Mouse (Mus musculus): ENCODE measurements around the gene Nuak1.

Gene Nuak1

DNA sequence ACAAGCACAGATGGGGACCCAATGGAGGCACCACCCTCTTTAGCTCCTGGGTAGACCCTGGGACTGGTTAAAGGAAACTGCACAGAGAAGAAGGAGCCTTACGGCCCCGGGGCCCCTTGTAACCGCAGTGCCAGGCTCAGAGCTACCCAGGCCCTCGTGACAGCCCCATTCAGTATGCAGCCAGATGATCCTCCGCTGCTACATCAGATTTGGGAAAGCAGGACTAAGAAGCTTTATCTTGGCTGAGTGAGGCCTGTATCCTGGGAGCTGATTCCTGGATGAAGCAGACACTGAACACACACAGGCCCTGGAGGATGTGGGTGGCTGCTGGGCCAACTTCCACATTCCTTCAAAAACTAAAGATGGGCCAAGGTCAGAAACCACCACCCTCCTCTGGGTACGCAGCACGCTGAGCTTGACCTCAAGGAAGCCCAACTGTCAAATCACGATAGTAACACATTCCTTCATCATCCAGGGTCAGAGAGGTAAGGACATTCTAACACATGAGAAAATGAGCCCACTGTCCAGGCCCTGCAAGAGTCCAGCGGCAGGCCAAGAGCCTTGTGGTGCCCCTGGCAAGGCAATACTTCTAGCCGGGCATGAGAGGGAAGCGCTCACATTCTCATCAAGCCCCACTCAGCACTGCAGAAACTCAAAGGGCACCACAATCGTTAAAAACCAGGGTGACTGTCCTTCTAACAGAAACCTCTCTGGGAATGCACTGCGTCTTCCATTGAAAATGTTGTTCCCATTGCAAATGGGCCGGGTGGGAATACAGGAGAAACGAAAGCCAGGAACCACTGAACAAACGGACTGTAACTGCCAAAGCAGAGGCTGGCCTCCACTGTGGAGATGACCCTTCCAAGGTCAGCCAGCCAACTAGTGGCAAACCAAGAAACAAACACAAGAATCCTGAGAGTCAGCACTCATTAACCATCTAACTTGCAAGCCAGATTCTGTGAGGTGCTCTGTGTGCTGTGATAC, 29.0 kb downstream of the Nuak1 start:
- no peak for DNase-seq (ENCODE audit: low read depth, low spot score)

GRCm38 (mm10) chr10:84408965-84409660, 31.3 kb downstream of the Nuak1 start:
- no peak for DNase-seq (ENCODE audit: low read depth, low spot score)

DNA sequence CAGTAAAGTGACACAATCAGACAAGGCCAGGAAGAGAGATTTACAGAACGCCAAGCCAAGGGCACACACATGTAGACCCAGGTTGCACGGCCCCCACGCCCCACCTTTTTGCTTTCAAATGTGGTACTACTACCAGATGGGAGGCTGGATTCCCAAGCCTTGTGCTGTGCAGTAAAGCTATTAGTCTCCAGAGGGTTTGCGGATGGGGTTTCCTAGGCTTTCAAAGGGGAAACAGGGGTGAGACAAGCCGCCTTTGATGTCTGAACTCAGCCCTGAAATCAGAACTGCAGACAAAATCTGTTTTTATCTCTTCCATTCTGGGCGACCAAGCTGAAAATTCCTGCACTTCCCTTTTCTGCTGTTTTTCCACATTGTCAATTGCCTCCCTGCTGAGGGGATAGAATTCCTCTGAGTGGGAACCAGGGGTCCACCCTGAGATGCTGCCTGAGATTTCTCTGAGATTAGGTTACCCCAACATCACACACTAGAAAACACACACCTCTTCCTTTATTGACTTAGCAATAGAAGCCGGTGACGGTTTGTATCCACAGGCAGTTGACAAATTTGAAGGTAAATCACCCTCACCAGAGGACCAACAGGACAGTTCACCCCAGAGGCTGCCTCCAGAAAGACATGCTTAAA, 35.1 kb downstream of the Nuak1 start:
- DNase-seq (ENCODE audit: low read depth, low spot score), result no peak

DNA sequence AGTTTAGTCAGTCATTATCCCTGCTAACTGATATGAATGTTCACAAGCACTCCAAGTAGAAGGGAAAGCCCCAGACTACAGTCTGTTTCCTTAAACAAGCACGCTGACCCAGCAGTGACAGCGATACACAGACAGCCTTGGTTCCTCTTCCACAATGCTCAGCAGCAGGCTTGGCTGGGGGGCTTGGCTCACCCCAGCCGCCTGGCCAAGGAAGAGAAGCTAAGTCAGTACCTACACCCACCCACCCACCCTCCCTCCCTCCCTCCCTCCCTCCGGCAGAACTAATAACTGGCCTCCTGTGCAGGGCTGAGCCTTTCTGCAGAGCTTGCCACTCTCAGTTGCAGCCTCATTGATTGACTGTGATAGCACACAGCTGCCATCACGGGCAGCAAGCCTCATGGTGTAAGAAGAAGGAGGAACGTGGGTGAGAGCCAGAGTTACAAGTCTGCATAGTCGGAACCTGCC, 38.5 kb downstream of the Nuak1 start:
- DNase-seq (ENCODE audit: low read depth, low spot score), result no peak

DNA sequence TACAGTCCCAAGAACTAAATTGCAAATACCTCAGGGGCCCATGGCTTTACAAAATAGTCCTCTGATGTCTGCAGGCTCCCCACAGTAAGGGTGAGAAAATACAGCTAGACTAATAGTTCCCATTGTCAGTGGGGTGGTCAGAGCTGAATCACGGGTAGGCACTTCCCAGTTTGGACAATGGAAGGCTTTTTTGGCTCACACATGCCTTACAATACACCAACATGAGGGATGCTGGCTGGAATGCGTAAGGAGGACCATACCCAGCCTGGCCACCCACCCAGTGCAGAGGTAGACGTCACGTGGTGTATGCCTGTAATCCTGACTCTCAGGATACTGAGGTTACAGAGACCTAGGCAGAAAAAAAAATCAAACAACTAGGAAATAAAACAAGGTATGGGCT, 39.2 kb downstream of the Nuak1 start:
- no peak for DNase-seq (ENCODE audit: low read depth, low spot score)

DNA sequence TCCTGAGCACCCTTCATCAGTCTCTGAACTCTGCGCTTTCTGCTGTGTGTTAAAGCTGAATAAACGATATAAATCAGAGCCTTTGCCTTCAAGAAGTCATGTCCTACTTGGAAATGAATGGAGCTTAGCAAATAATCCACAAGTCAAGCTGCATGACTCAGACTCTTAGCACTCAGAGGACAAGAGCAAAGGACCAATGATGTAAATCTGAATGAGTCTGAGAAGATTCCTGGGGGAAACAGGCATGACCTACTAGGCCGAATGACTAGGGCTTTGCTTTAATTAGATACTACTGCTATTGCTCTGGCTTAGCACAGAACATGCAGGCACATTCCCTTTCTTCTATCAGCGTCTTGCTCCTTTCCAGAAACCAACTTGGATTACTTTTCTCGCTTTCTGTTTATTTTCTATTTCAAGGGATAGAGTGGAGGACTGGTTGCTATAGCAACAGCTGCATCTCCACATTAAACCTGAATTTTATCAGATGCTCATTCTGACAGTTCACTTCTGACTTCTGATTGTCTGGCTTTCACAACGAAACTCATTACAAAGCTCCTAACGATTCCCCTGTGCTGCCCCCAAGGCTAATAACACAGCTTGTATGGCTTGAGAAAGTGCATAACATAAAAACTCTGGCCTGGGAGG, 40.2 kb downstream of the Nuak1 start:
- no peak for DNase-seq (ENCODE audit: low read depth, low spot score)

DNA sequence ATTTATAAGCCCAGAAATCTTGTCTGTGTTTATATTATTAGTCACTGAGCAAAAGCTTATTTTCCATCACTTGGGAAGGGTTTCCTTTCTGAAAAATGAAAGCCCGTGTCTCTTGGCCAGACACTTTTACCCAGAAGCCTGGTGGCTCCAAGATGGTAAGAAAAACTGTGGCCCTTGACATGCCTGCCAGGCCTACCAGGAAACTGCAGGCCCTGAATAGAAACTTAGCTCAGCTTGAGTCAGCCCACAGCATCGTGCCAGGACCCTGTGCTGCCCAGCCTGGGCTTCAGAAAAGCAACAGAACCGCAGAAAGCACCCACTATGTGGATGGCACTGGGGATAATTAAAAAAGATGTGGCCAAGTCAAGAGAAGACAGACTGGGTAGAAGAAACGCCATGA, 43.1 kb downstream of the Nuak1 start:
- DNase-seq (ENCODE audit: low read depth, low spot score), result no peak

- no peak for DNase-seq (ENCODE audit: low read depth, low spot score)
Measured at GRCm38 (mm10) chr10:84395885-84396659, 44.3 kb downstream of the Nuak1 start.

DNA sequence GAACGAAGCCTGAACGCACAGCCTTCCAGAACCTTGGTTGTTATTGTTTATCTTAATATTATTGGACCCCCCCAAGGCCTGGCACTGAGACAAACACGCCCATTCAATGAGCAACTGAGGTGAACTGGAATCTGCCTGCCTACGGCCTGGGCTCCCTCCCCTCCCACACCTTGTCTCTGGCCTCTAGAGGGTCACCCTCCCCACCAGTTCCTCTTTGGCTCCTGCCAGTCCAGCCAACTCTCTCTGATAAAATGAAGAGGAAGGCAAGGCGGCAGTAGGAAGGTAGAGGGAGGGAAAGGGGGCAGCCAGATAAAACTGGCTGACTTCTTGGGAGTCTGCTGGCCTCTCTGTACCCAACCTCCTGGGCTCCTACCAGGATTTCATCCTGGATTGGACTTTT, 45.1 kb downstream of the Nuak1 start:
- no peak for DNase-seq (ENCODE audit: low read depth, low spot score)

DNA sequence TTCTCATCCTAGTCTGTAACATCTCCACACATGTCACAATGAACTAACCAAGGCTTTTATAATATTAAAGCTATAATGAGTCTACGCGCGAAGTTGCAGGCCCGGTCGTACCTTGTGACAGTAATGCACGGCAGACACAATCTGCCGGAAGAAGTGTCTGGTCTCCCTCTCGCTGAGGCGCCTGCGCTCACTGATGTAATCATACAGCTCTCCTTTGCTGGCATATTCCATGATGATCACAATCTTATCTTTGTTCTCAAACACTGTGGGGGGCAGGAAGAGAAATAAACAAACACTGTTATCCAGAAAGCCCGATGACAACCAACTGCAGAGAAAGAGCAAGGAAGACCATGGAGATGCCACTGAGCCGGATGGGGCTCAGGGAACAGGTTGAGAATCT, 46.5 kb downstream of the Nuak1 start:
- DNase-seq (ENCODE audit: low read depth, low spot score), result no peak

- DNase-seq (ENCODE audit: low read depth, low spot score), result no peak
Measured at GRCm38 (mm10) chr10:84393405-84393804, 47.0 kb downstream of the Nuak1 start.

DNA sequence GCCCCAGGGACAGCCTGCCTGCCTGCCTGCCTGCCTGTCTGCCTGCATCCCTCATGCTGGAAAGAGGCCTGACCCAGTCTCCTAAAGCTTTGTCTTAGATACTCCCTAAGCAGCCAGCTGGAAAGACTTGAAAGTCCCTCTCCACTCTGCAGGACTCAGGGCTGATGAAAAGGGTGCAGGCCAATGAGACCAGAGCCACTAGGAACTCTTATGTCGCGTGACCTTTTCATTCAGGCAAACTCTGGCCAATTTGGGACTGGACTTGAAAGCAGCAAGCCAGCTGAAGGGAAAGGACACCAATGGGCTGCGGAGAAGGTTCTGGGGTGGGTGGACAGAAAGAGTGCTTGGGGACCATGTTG, 47.7 kb downstream of the Nuak1 start:
- no peak for DNase-seq (ENCODE audit: low read depth, low spot score)

GRCm38 (mm10) chr10:84392027-84392722, 48.2 kb downstream of the Nuak1 start:
- DNase-seq (ENCODE audit: low read depth, low spot score), result no peak

GRCm38 (mm10) chr10:84389707-84390106, 50.7 kb downstream of the Nuak1 start:
- DNase-seq (ENCODE audit: low read depth, low spot score), result no peak

GRCm38 (mm10) chr10:84388357-84389141, 51.8 kb downstream of the Nuak1 start:
- no peak for DNase-seq (ENCODE audit: low read depth, low spot score)

- no peak for DNase-seq (ENCODE audit: low read depth, low spot score)
Measured at GRCm38 (mm10) chr10:84387338-84387737, 53.1 kb downstream of the Nuak1 start.

DNA sequence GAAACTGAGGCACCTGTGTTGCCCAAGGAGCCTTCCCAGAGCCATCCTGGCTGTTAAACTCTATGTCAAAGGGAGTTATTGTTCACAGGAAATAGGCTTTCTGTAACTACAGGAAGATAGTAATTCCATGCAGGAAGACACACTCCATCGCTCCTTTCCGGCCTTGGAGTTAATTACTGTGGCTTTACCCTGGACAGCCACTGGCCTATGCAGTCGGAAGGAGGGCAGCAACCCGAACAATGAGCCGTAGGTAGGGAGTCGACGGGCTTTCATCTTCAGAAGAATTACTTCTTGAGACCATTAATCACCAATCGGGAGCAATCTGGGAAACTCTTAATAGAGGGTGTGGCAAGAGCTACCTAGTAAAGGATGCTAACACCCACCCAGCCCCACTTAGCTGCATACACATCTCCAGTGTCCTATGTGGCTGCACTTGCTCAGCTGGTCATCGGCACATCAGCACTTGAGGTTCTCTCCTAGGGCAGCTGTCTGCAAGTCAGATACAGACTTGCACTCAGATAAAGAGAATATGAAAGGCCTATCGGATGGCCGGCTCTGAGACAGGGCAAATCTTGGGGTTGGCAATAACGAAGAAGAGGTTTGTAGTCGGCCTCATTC, 53.7 kb downstream of the Nuak1 start:
- DNase-seq (ENCODE audit: low read depth, low spot score), result no peak

GRCm38 (mm10) chr10:84386214-84386613, 54.2 kb downstream of the Nuak1 start:
- no peak for DNase-seq (ENCODE audit: low read depth, low spot score)

DNA sequence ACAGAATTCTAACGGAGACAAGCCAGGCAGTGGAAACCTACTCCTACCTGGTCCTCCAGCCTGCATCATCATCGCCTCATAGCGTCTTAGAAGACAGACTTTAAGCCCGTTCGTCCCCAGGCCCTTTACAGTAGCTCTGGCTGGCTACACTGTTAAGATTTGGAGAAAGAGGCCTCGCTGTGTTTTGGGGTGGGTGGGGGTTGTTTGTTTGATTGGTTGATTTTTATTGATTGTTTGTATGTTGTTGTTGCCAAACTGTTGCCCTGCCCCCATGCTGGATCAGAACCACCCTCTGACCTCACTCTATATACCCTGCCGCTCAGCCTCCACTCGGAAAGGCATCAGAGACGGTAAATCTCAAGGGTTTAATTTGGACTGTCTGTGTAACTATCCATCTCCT, 55.6 kb downstream of the Nuak1 start:
- DNase-seq (ENCODE audit: low read depth, low spot score), result no peak
